ENCODE assay signal across 23 mouse cellular contexts in genomic region chr2:22285777-22286176, GRCm38 (mm10). TPM values are rescaled to one million over a fixed set of nuclear protein-coding genes. Genes with fewer than 3 reads are reported as not detected.
DNase-seq lines count a peak whose midpoint lies in the region; ATAC-seq and TF ChIP-seq lines count a peak whose summit lies in the region.
"Had no signal": no experiment of that assay in that cellular context is flagged by ENCODE, and none has a peak within 500 bp of the region (broad histone marks: within the 10 kb centered on the region; RNA-seq: fewer than 3 reads in every experiment).

No protein-coding gene starts in this region.

- TF ChIP-seq CTCF in lung, embryonic 14.5 days (IDR thresholded peaks at IDR 0.05; ENCODE audit: low read depth) = no peak
- TF ChIP-seq CTCF in lung, postnatal 0 days (IDR thresholded peaks at IDR 0.05) = no peak

- WGBS in lung, embryonic 14.5 days = 0% methylated on average over 1 of the region's 1 CpGs
- 7% methylated on average over 1 of the region's 1 CpGs for WGBS in lung, embryonic 15.5 days
- 3% methylated on average over 1 of the region's 1 CpGs for WGBS in lung, embryonic 16.5 days
- WGBS in lung, postnatal 0 days = 8% methylated on average over 1 of the region's 1 CpGs
- 50% methylated on average over 1 of the region's 1 CpGs for WGBS in midbrain, embryonic 11.5 days
- WGBS in midbrain, embryonic 13.5 days = 84% methylated on average over 1 of the region's 1 CpGs

- H3K4me1 ChIP-seq in lung, embryonic 14.5 days (ENCODE audit: insufficient read depth) = no peaks in the 10 kb centered on the region
- no peaks in the 10 kb centered on the region for H3K4me1 ChIP-seq in lung, embryonic 15.5 days
- no peaks in the 10 kb centered on the region for H3K4me1 ChIP-seq in lung, embryonic 16.5 days (replicated peaks; ENCODE audit: control insufficient read depth, insufficient read depth, low read length)
- H3K4me1 ChIP-seq in lung, postnatal 0 days (ENCODE audit: insufficient read depth, low read depth, low read length) = no peaks in the 10 kb centered on the region
- no peaks in the 10 kb centered on the region for H3K4me1 ChIP-seq in midbrain, embryonic 11.5 days (ENCODE audit: control insufficient read depth, insufficient read depth, low read length)
- H3K4me1 ChIP-seq in midbrain, embryonic 13.5 days (replicated peaks) = no peaks in the 10 kb centered on the region

- DNase-seq in lung, embryonic 14.5 days = peak; percentile 81
- no peak for DNase-seq in lung, postnatal 14 days
- no peak for DNase-seq in lung, postnatal 4 days
- no peak for DNase-seq in lung, postnatal 0 days (ENCODE audit: low spot score)
- DNase-seq in midbrain, embryonic 11.5 days (ENCODE audit: low spot score, missing footprints) = peak; percentile 23
- DNase-seq: adrenal gland, adult 2 months; adrenal gland, adult 8-10 months; adrenal gland, postnatal 10 days; adrenal gland, postnatal 14 days; adrenal gland, postnatal 25 days; adrenal gland, postnatal 36 days; B cell, adult 2 months; cerebellum, adult 11 months; cerebellum, adult 11-12 months had no signal

- H3K27me3 ChIP-seq in lung, embryonic 14.5 days (ENCODE audit: insufficient read depth, low read length) = no peaks in the 10 kb centered on the region
- no peaks in the 10 kb centered on the region for H3K27me3 ChIP-seq in lung, embryonic 15.5 days
- H3K27me3 ChIP-seq in lung, embryonic 16.5 days (ENCODE audit: control insufficient read depth, insufficient read depth, low read depth, low read length) = no peaks in the 10 kb centered on the region
- H3K27me3 ChIP-seq in lung, postnatal 0 days (replicated peaks; ENCODE audit: insufficient read depth, low read length) = no peaks in the 10 kb centered on the region
- H3K27me3 ChIP-seq in midbrain, embryonic 11.5 days (ENCODE audit: control insufficient read depth, insufficient read depth, low read length) = no peaks in the 10 kb centered on the region
- no peaks in the 10 kb centered on the region for H3K27me3 ChIP-seq in midbrain, embryonic 13.5 days
- H3K27me3 ChIP-seq: CH12.LX, Patski had no signal

- no peak overlapping the region for H3K9ac ChIP-seq in lung, embryonic 14.5 days
- H3K9ac ChIP-seq in lung, embryonic 15.5 days = no peak overlapping the region
- H3K9ac ChIP-seq in lung, embryonic 16.5 days (ENCODE audit: low read length) = no peak overlapping the region
- no peak overlapping the region for H3K9ac ChIP-seq in lung, postnatal 0 days (replicated peaks; ENCODE audit: low read depth)
- no peak overlapping the region for H3K9ac ChIP-seq in midbrain, embryonic 11.5 days (ENCODE audit: low read length)
- no peak overlapping the region for H3K9ac ChIP-seq in midbrain, embryonic 13.5 days (replicated peaks)

- H3K9me3 ChIP-seq in lung, embryonic 14.5 days (ENCODE audit: low read depth, low read length) = no peaks in the 10 kb centered on the region
- no peaks in the 10 kb centered on the region for H3K9me3 ChIP-seq in lung, embryonic 15.5 days
- no peaks in the 10 kb centered on the region for H3K9me3 ChIP-seq in lung, embryonic 16.5 days (ENCODE audit: control insufficient read depth, low read length)
- no peaks in the 10 kb centered on the region for H3K9me3 ChIP-seq in lung, postnatal 0 days (ENCODE audit: low read length)
- H3K9me3 ChIP-seq in midbrain, embryonic 11.5 days (ENCODE audit: control insufficient read depth, low read length) = no peaks in the 10 kb centered on the region
- H3K9me3 ChIP-seq in midbrain, embryonic 13.5 days = no peaks in the 10 kb centered on the region
- H3K9me3 ChIP-seq: G1E had no signal

- no peaks in the 10 kb centered on the region for H3K36me3 ChIP-seq in lung, embryonic 14.5 days (ENCODE audit: insufficient read depth)
- no peaks in the 10 kb centered on the region for H3K36me3 ChIP-seq in lung, embryonic 15.5 days
- H3K36me3 ChIP-seq in lung, embryonic 16.5 days (ENCODE audit: control insufficient read depth, insufficient read depth, low read length) = no peaks in the 10 kb centered on the region
- no peaks in the 10 kb centered on the region for H3K36me3 ChIP-seq in lung, postnatal 0 days (ENCODE audit: insufficient read depth, low read length)
- H3K36me3 ChIP-seq in midbrain, embryonic 11.5 days (ENCODE audit: control insufficient read depth, insufficient read depth, low read length) = no peaks in the 10 kb centered on the region
- no peaks in the 10 kb centered on the region for H3K36me3 ChIP-seq in midbrain, embryonic 13.5 days
- H3K36me3 ChIP-seq: G1E had no signal

- H3K27ac ChIP-seq in lung, embryonic 14.5 days (ENCODE audit: low read depth) = no peak overlapping the region; the same call in 1 of the 2 replicates
- H3K27ac ChIP-seq in lung, embryonic 15.5 days = no peak overlapping the region
- no peak overlapping the region for H3K27ac ChIP-seq in lung, embryonic 16.5 days (ENCODE audit: low read length)
- H3K27ac ChIP-seq in lung, postnatal 0 days (ENCODE audit: low read length) = no peak overlapping the region
- no peak overlapping the region for H3K27ac ChIP-seq in midbrain, embryonic 11.5 days (ENCODE audit: low read depth, low read length)
- no peak overlapping the region for H3K27ac ChIP-seq in midbrain, embryonic 13.5 days

- no peak for TF ChIP-seq EP300 in lung, postnatal 0 days (IDR thresholded peaks at IDR 0.05)

- H3K4me2 ChIP-seq in lung, embryonic 14.5 days = no peak overlapping the region
- no peak overlapping the region for H3K4me2 ChIP-seq in lung, embryonic 15.5 days
- H3K4me2 ChIP-seq in lung, embryonic 16.5 days (ENCODE audit: low read depth, low read length) = no peak overlapping the region
- no peak overlapping the region for H3K4me2 ChIP-seq in lung, postnatal 0 days (replicated peaks; ENCODE audit: low read depth, low read length)
- H3K4me2 ChIP-seq in midbrain, embryonic 11.5 days = no peak overlapping the region
- no peak overlapping the region for H3K4me2 ChIP-seq in midbrain, embryonic 13.5 days (replicated peaks)

- peak; percentile 97 for ATAC-seq in lung, embryonic 14.5 days (ENCODE audit: insufficient read depth)
- peak; percentile 94; the same call in 1 of the 2 replicates for ATAC-seq in lung, embryonic 15.5 days (ENCODE audit: borderline replicate concordance, extremely low read depth, low FRiP score, low TSS enrichment)
- peak; percentile 93 for ATAC-seq in lung, embryonic 16.5 days (ENCODE audit: low read depth)
- no peak for ATAC-seq in lung, postnatal 0 days
- ATAC-seq in midbrain, embryonic 11.5 days (ENCODE audit: low FRiP score) = no peak
- ATAC-seq in midbrain, embryonic 13.5 days = no peak
- ATAC-seq: activated CD4-positive, CD25-positive, alpha-beta regulatory T cell, adult 4 months; CD4-positive, CD25-positive, alpha-beta regulatory T cell, adult 4 months; Patski had no signal

- H3K4me3 ChIP-seq in lung, embryonic 14.5 days (ENCODE audit: low read depth, low read length) = no peak overlapping the region
- no peak overlapping the region for H3K4me3 ChIP-seq in lung, embryonic 15.5 days
- no peak overlapping the region for H3K4me3 ChIP-seq in lung, embryonic 16.5 days (ENCODE audit: low read length)
- no peak overlapping the region for H3K4me3 ChIP-seq in lung, postnatal 0 days (ENCODE audit: low read depth, low read length)
- no peak overlapping the region for H3K4me3 ChIP-seq in midbrain, embryonic 11.5 days (ENCODE audit: low read depth, low read length)
- H3K4me3 ChIP-seq in midbrain, embryonic 13.5 days (replicated peaks) = no peak overlapping the region

RNA-seq across cellular contexts. Expression of gene Myo3a, which starts 58.5 kb away (rescaled TPM):
- 0.04 and 0.12 TPM in 2 replicates for polyA plus RNA-seq in lung, embryonic 14.5 days (2014; fragmentation: Nextera tagmentation; extraction: Ambion mirVana)
- polyA plus RNA-seq in lung, embryonic 15.5 days (2015; fragmentation: Nextera tagmentation; extraction: Ambion mirVana) = not detected in 2 replicates
- not detected in 2 replicates for polyA plus RNA-seq in lung, embryonic 16.5 days (2015; fragmentation: Nextera tagmentation; extraction: Ambion mirVana)
- not detected in 2 replicates for polyA plus RNA-seq in lung, postnatal 0 days (2015; fragmentation: Nextera tagmentation; extraction: Ambion mirVana)
- polyA plus RNA-seq in midbrain, embryonic 11.5 days (2014; fragmentation: Nextera tagmentation; extraction: Ambion mirVana) = not detected in 2 replicates
- 0.09 and 0.10 TPM in 2 replicates for polyA plus RNA-seq in midbrain, embryonic 13.5 days (2015; fragmentation: Nextera tagmentation; extraction: Ambion mirVana)
- polyA plus RNA-seq: activated CD4-positive, CD25-positive, alpha-beta regulatory T cell, adult 4 months; adrenal gland, adult 2 months; C2C12; CD4-positive, CD25-positive, alpha-beta regulatory T cell, adult 4 months; G1E; Patski had no signal

Comparison
In these comparisons a context has a peak if more than half of its experiments do, and no peak if none do; other contexts are left out.
1. ATAC-seq: peak in lung, embryonic 14.5 days (single experiment), lung, embryonic 15.5 days (single experiment) and lung, embryonic 16.5 days (single experiment); none in lung, postnatal 0 days (single experiment), midbrain, embryonic 11.5 days (single experiment) and midbrain, embryonic 13.5 days (single experiment).
2. DNase-seq: peak in lung, embryonic 14.5 days (single experiment) and midbrain, embryonic 11.5 days (single experiment); none in lung, postnatal 14 days (single experiment), lung, postnatal 4 days (0 of 2) and lung, postnatal 0 days (single experiment).